Mouse (Mus musculus) liver, adult 2 months (tissue): Measurements from ENCODE around the gene Mylip.

Experiments used
- CTCF ChIP-seq: fragments of 200-500 bp; IDR thresholded peaks from 2 replicates; pipeline ENCODE4 v1.5.1; 2011; ENCODE audit warnings: low read depth, low read length, control low read depth
- POLR2A ChIP-seq: fragments of 200-500 bp; IDR thresholded peaks from 2 replicates; pipeline ENCODE4 v1.6.1; 2011; ENCODE audit warnings: low read length, control low read depth; ENCODE audit not compliant: insufficient read depth; ENCODE audit errors: extremely low read depth

DNA sequence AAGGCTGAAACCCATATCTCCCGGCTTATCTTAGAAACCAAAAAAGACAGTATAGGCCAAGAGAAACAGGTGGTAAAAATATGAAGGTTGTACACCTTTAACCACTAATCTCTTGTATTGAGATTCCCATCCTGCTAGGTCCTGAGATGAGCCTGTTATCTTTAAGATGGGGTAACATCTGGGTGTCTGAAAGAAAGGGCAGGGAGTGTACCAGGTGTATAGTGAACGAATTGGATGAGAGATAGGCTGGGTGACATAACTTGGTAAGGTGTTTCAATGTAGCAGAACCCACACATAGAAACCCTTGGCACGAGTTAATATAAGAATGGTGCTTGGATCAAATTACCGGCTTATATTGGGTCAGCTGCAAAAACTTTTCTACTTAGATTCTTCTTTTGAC lies 653 bp upstream of the Mylip start:
- TF ChIP-seq POLR2A (no peak), CTCF (no peak)
